Mouse (Mus musculus) bone marrow, adult 2 months (tissue): Measurements from ENCODE around the gene Dcst1.

Source experiments
- CTCF ChIP-seq: fragments of 200-500 bp; IDR thresholded peaks from 2 replicates; pipeline ENCODE4 v1.5.1; 2011; ENCODE audit warnings: low read length, control low read depth; ENCODE audit not compliant: control insufficient read depth, insufficient read depth
- POLR2A ChIP-seq: fragments of 200-500 bp; IDR thresholded peaks from 2 replicates; pipeline ENCODE4 v1.6.1; 2011; ENCODE audit warnings: low read depth, mild to moderate bottlenecking, control low read depth, low read length, borderline replicate concordance; ENCODE audit not compliant: control insufficient read depth

DNA sequence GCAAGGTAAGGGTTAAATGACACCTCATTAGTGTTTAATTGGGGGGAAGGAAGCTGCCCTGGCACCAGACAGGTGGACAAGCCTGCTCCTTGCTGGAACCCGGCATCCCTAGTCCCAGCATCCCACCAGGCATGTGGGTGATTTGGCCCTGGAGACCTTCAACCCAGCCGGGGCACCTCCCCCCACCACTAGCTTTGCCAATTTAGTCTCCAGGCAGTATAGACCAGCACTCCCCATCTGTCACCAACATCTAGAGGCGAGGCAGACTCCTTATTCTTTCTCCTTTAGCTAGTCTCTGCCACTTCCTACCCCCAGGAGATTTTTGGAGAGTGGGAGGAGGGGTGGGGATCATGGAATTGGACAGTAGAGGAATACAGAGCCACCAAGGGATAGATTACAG lies 34.7 kb downstream of the Dcst1 start:
- TF ChIP-seq CTCF (no peak), POLR2A (no peak)
